Mouse (Mus musculus) neural tube, embryonic 11.5 days (tissue): Measurements from ENCODE around the gene Tmem251. TPM values are rescaled to one million over a fixed set of nuclear protein-coding genes. Genes with fewer than 3 reads are reported as not detected.

Experiments
- ATAC-seq: fragments of 200-750 bp; cut with Nextera tagmentation; 2 replicates; pipeline ENCODE4 v1.8.0; 2017; ENCODE audit warnings: moderate number of reproducible peaks, mild to moderate bottlenecking, moderate TSS enrichment, moderate library complexity; ENCODE audit not compliant: insufficient read depth, low FRiP score, low TSS enrichment
- DNase-seq: peaks from one replicate; pipeline ENCODE4 v3.0.0-alpha.2; 2015; ENCODE audit warnings: low spot score
- H3K27ac ChIP-seq: fragments of 300-500 bp; sonication (generic); 2 replicates; pipeline ENCODE4 v1.5.1; 2014; ENCODE audit warnings: low read depth, mild to moderate bottlenecking, low read length
- H3K27me3 ChIP-seq: fragments of 300-500 bp; sonication (generic); 2 replicates; pipeline ENCODE4 v1.6.1; 2014; ENCODE audit warnings: mild to moderate bottlenecking, low read length, mixed read lengths; ENCODE audit not compliant: control insufficient read depth, insufficient read depth
- H3K36me3 ChIP-seq: fragments of 300-500 bp; sonication (generic); 2 replicates; pipeline ENCODE4 v1.6.1; 2014; ENCODE audit warnings: mild to moderate bottlenecking, low read length, moderate library complexity, mixed read lengths; ENCODE audit not compliant: control insufficient read depth, insufficient read depth
- H3K4me1 ChIP-seq: fragments of 300-500 bp; sonication (generic); 2 replicates; pipeline ENCODE4 v1.6.1; 2014; ENCODE audit warnings: low read length, mixed read lengths; ENCODE audit not compliant: control insufficient read depth, insufficient read depth
- H3K4me2 ChIP-seq: fragments of 300-500 bp; sonication (generic); 2 replicates; pipeline ENCODE4 v1.6.1; 2014; ENCODE audit warnings: low read depth, mild to moderate bottlenecking, moderate library complexity
- H3K4me3 ChIP-seq: fragments of 300-500 bp; sonication (generic); 2 replicates; pipeline ENCODE4 v1.5.1; 2014; ENCODE audit warnings: low read depth, low read length
- H3K9ac ChIP-seq: fragments of 300-500 bp; sonication (generic); 2 replicates; pipeline ENCODE4 v1.6.1; 2014; ENCODE audit warnings: mild to moderate bottlenecking, low read length
- H3K9me3 ChIP-seq: fragments of 300-500 bp; sonication (generic); 2 replicates; pipeline ENCODE4 v1.6.1; 2016; ENCODE audit warnings: low read length; ENCODE audit not compliant: control insufficient read depth
- WGBS: fragments of 180-500 bp; shearing (Covaris S2); extraction: QIAGEN DNeasy Blood & Tissue Kit; methylation state at CpG from one replicate; pipeline ENCODE4 v1.1.7; 2014; 5-methylcytosine and 5-hydroxymethylcytosine counted together
- polyA plus RNA-seq: library from polyadenylated mRNA; unstranded; fragments of >200 nt; fragmentation: Nextera tagmentation; extraction: Ambion mirVana; gene quantifications from 2 replicates; pipeline ENCODE4 v1.2.1, GENCODE M21; 2014

Gene Tmem251
- polyA plus RNA-seq, 1 experiment from 2014 or later, result 11.6 TPM

GRCm38 (mm10) chr12:102701691-102702207 lies 41.8 kb upstream of the Tmem251 start:
- peaks cover 36% of the 10 kb centered on the region for H3K4me1 ChIP-seq
- H3K36me3 ChIP-seq, result no peaks in the 10 kb centered on the region
- no peaks in the 10 kb centered on the region for H3K27me3 ChIP-seq
- no peak for DNase-seq
- H3K27ac ChIP-seq, result no peak overlapping the region
- H3K4me2 ChIP-seq, result no peak overlapping the region
- H3K4me3 ChIP-seq, result no peak overlapping the region
- H3K9me3 ChIP-seq, result no peaks in the 10 kb centered on the region
- ATAC-seq, result no peak
- no peak overlapping the region for H3K9ac ChIP-seq
- WGBS, result 88% methylated on average over 5 of the region's 5 CpGs

DNA sequence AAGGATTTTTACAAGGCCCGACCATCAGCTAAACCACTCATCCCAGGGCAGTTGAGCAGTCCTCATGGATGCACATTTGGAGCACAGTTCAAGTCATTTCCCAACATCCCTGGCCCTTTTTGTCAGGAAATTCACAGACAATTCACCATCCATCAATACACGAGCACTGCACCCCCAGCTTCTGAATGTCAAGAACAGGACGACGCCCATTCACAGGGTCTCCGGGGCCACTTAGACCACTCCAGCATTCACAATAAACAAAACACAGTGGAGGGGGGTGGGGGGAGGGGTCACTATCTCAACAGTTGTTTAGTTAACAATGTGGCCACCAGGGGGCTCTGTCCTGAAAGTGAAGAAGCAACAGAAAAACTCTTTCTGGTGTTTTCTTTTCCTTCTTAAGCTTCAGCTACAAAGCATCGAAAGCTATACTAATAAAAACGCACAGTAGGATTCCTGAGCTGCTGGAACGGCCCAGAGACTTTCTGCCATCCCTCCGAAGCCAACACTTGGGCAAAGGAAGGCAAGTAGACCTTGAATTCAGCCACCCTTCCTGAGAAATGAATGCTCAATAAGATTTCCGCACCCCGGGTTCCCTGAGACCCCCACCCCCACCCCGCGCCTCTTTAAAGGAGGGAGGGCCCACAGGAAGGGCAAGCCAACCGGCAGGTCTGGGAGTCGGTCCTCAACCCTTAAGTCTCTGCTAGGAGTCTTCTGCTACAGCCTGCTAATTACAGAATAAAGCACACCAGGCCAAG lies 41.0 kb upstream of the Tmem251 start:
- Histone ChIP-seq H3K4me3 (peak overlapping the region; percentile 81), H3K4me1 (peaks cover 36% of the 10 kb centered on the region), H3K36me3 (no peaks in the 10 kb centered on the region), H3K9me3 (no peaks in the 10 kb centered on the region), H3K9ac (0 out of 2 replicates have a peak overlapping the region, but pooled peaks have one; percentile 24), H3K27me3 (no peaks in the 10 kb centered on the region), H3K27ac (peak overlapping the region; percentile 44; the same call in 1 of the 2 replicates), H3K4me2 (peak overlapping the region; percentile 91)
- ATAC-seq (no peak), DNase-seq (peak; percentile 80)
- WGBS, result 6% methylated on average over 15 of the region's 15 CpGs

DNA sequence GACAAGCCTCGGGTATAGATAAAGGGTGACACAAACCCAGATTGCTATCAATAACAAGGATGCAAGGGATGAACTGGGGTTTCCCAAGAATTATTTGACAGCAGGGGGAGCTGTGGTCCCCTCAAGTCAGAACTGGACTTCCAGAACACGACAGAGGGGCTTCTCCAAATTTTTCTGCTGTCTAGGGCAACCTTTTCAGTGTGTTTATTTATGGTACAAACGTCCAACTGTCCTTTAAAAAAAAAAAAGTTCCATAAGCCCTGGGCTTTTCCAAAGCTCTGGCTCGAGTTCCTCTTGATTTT lies 40.5 kb upstream of the Tmem251 start:
- WGBS, result 2% methylated on average over 4 of the region's 4 CpGs
- DNase-seq (no peak), ATAC-seq (no peak)
- H3K9me3 ChIP-seq, result no peaks in the 10 kb centered on the region
- H3K4me1 ChIP-seq, result peaks cover 33% of the 10 kb centered on the region
- H3K4me2 ChIP-seq, result peak overlapping the region; percentile 91
- no peak overlapping the region for H3K27ac ChIP-seq
- no peaks in the 10 kb centered on the region for H3K27me3 ChIP-seq
- H3K4me3 ChIP-seq, result peak overlapping the region; percentile 81
- peak overlapping the region; percentile 37 for H3K9ac ChIP-seq
- H3K36me3 ChIP-seq, result no peaks in the 10 kb centered on the region

DNA sequence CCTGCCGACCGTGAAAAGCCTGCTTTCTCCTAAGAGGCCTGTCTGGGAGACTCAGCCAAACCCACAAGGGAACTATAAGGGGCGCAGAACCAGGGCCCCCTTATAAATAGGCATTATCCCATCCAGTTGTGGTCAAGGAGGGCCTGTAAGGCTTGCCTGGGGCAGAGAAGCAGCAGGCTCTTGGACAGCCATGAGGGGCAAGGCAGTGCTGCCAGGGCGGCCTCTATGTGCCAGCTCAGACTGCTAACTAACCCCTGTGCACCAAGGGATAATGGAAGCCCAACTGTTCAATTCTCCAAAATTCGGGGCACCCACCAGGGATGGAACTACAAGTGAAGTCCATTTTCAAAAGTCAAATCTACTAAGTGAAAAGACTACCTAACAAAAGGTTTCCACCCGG lies 40.1 kb upstream of the Tmem251 start:
- Histone ChIP-seq H3K4me3 (peak overlapping the region; percentile 81), H3K36me3 (no peaks in the 10 kb centered on the region), H3K9me3 (no peaks in the 10 kb centered on the region), H3K4me1 (peaks cover 31% of the 10 kb centered on the region), H3K9ac (peak overlapping the region; percentile 37), H3K27me3 (no peaks in the 10 kb centered on the region), H3K27ac (no peak overlapping the region), H3K4me2 (peak overlapping the region; percentile 91)
- DNase-seq (no peak), ATAC-seq (no peak)
- 40% methylated on average over 6 of the region's 6 CpGs for WGBS

- Histone ChIP-seq H3K27ac (no peak overlapping the region), H3K4me1 (peaks cover 31% of the 10 kb centered on the region), H3K9ac (peak overlapping the region; percentile 86), H3K4me3 (peak overlapping the region; percentile 81), H3K4me2 (peak overlapping the region; percentile 91), H3K27me3 (no peaks in the 10 kb centered on the region), H3K36me3 (no peaks in the 10 kb centered on the region), H3K9me3 (no peaks in the 10 kb centered on the region)
- DNase-seq, result no peak
- ATAC-seq, result no peak; the same call in 1 of the 2 replicates
- 7% methylated on average over 17 of the region's 17 CpGs for WGBS
Observed at GRCm38 (mm10) chr12:102703921-102704408, 39.6 kb upstream of the Tmem251 start.

DNA sequence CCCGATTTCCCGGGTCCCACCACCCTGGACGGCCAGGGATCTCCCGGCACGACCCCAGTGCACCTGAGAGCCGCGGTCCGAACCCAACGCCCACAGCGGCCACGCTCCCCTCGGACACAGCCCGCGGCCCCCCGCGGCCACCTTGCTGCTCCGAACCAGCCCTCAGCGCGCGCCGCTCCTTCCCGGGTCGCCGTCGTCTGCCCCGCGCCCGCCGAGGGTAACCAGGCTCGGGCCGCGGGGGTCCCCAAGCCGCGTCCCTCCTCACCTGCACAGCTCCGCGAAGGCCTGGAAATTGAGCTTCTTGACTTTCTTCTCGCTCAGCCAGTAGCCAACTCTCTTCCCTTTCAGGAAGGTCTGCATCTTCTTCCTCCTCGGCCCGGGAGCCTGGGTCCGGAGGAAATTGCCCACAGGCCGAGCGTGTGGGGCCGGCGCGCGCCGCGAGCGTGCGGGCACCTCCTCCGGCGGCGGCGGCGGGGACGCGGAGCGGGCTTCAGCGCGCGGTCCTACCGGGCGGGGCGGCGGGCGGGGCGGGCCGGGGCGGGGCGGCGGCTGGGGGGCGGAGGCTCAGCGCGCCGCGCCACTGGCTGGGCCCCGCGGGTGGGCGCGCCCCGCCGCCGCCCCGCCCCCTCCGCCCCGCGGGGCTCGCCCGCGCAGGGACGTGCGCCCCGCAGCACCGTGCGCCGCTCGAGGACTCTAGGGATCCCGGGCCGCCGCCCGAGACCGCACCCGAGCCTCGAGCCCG lies 38.9 kb upstream of the Tmem251 start, which contains the start of gene Itpk1:
Gene Itpk1, minus strand, starts transcription at position 474 of the 742 bp plus-strand sequence.
- H3K4me1 ChIP-seq, result peaks cover 25% of the 10 kb centered on the region
- ATAC-seq (peak; percentile 88), DNase-seq (peak; percentile 75)
- no peaks in the 10 kb centered on the region for H3K36me3 ChIP-seq
- peak within 1 kb of the TSS; percentile 87 for H3K27ac ChIP-seq
- WGBS, result 0% methylated on average over 39 of the region's 105 CpGs
- no peaks in the 10 kb centered on the region for H3K27me3 ChIP-seq
- H3K9me3 ChIP-seq, result no peaks in the 10 kb centered on the region
- H3K9ac ChIP-seq, result peak within 1 kb of the TSS; percentile 86
- H3K4me2 ChIP-seq, result peak within 1 kb of the TSS; percentile 91
- H3K4me3 ChIP-seq, result peak within 1 kb of the TSS; percentile 81

DNA sequence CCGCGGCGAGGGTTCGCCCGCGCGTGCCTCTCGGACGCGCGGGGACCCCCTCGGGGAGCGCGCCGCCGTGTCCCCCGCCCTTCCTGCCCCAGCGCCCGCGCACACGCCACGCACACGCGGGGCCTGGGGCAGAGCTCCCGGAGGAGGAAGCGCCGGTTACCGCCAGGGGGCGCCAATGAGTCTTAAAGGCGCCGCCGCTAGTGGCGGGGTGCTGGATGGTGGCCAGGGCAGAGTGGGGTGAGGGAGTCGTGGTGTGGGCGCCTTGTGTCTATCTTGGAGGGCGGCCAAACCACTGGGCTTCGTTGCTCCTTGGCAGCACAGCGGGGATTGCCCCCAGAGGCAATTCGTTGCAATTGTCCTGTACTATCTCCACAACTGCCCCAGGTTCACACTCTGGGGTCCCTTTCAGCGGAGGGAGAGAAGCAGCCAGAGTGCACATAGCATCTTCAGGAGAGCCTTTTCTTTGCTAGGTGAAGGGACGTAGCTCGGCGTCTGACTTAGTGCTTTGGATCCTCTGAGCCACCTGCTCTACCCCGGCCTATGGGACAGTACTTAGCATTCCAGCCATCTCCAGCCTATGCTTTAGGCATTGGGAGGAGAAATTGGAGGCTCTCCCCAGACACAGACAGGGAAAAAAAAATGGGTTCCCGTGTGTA lies 38.2 kb upstream of the Tmem251 start:
- H3K27ac ChIP-seq, result peak overlapping the region; percentile 87
- H3K4me1 ChIP-seq, result peaks cover 24% of the 10 kb centered on the region
- H3K9me3 ChIP-seq, result no peaks in the 10 kb centered on the region
- peak; percentile 89 for DNase-seq
- H3K4me2 ChIP-seq, result peak overlapping the region; percentile 91
- peak overlapping the region; percentile 81 for H3K4me3 ChIP-seq
- peak overlapping the region; percentile 86 for H3K9ac ChIP-seq
- H3K27me3 ChIP-seq, result no peaks in the 10 kb centered on the region
- H3K36me3 ChIP-seq, result no peaks in the 10 kb centered on the region
- ATAC-seq, result peak; percentile 79
- 3% methylated on average over 44 of the region's 45 CpGs for WGBS

DNA sequence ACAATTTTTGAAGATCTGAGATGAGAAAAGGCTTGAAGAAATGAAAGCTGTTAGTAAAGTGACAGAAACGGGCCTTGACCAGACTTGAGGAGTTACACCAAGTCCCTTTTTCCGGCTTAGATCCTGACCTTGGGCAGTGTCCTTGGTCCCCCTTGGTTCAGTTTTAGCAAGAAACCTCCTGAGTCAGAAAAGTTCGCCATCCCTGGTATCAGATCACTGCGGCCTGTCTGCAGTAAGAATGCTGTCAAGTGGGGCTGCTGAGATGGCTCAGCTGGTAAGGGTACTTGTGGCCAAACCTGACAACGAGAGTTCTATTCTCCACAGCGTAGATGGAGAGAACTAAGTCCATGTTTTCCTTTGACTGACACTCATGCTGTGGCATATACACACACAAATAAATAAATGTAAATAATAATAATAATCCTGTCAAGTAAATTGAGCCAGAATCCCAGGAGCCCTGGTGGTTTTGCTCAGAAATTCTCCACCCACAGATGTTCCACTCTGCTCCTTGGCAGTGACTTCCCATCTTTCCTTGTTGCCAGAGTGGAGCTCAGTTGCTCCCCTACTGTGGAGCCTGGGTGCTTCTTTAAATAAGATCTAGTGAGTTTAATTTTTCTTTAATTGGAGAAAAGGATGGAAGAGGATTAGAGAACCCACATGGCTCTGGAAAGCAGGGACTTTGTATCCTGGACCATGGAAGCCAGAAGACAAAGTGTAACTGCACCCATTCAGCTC lies 37.5 kb upstream of the Tmem251 start:
- Histone ChIP-seq H3K4me1 (peaks cover 22% of the 10 kb centered on the region), H3K36me3 (no peaks in the 10 kb centered on the region), H3K4me2 (peak overlapping the region; percentile 91), H3K4me3 (peak overlapping the region; percentile 81; the same call in 1 of the 2 replicates), H3K9ac (peak overlapping the region; percentile 86; the same call in 1 of the 2 replicates), H3K27ac (no peak overlapping the region), H3K27me3 (no peaks in the 10 kb centered on the region), H3K9me3 (no peaks in the 10 kb centered on the region)
- 77% methylated on average over 6 of the region's 6 CpGs for WGBS
- ATAC-seq (no peak), DNase-seq (no peak)
